Mouse (Mus musculus) cerebellum, adult 11 months (tissue): ENCODE data around the gene Tgtp1.
"Not testable (repeated sequence)": the region's sequence is repeated elsewhere in the genome, so short reads cannot be mapped to it uniquely, and the experiment has no call there.

Experiments
- DNase-seq: peaks from one replicate; pipeline ENCODE4 v3.0.0; 2022

The Tgtp1 gene

DNA sequence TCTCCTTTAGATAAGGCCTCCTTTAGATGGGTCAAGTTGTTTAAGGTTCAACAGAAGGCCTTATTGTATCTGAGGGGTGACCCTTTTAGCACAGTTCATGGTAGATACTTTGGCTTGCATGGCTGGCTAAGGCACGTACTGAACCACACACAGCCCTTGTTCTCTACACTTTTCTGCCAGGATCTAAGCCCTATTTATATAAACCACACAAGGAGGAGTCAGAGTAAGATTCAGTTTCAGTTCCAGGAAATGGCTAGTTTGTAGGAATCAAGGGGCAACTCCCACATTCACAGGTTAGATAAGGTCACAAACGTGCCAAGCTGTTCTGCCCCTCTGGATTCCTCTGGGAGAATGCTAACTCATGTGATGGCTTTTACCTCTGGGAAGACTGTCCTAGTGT is at the start of gene Tgtp1:
Tgtp1 (minus strand) TSS at position 155 of the 400 bp plus-strand sequence.
- DNase-seq, result not testable (repeated sequence)

DNA sequence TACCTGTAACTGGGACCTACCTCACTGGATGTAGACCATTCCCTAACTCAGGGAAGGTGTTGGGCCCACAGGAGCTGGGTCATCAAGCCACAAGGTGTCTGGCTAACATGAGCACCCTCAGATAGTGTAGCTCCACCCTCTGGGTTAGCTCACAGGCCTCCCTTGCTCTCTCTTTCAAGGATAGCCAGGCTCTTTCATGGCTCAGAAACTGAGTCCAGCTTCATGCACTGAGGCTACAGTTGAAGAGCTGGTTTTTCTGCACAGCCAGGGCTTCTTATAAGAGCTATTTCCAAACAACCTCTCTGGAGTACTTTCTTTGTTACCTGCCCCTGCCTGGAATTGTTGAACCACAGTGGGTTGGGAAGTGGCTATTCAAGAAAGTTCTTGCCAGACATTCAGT is 18.1 kb upstream of the Tgtp1 start:
- DNase-seq, result not testable (repeated sequence)

DNA sequence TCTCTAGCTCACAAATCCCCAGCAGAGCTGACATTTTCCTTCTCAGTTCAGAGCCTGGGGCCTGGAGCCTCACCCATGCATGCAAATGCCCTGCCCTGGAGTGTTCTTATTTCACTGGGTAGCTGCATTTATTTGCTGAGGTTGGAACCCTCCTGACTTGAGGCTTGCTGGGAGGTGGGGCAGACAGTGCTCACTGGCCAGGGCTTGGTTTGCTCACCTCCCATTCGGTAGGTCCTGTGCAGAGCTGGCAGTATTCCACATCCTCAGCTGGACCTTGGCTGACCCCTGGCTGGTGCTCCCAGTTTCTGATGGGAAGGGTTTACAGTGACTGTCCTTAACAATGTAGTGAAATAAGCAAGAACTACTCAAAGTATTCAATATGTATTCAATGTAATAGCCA is 12.8 kb upstream of the Tgtp1 start:
- DNase-seq, result not testable (repeated sequence)

DNA sequence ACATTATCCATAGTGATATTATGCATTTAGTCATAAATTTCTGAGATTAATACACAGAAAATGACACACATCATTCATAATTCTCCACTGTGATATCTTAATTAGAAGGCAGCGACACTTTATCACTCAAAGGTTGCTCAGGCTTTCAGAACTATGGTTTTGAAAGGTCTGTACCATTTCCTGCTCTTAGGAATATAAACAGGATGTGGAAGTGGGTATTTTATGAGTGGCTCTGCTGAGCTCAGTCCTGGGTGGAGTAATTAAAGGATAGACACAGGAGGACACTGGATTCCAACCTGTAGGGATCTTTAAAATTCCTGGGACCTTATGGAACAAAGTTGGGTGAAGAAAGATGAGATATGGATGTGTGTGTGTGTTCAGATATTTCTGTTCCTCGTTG is 12.3 kb upstream of the Tgtp1 start:
- DNase-seq, result not testable (repeated sequence)

DNA sequence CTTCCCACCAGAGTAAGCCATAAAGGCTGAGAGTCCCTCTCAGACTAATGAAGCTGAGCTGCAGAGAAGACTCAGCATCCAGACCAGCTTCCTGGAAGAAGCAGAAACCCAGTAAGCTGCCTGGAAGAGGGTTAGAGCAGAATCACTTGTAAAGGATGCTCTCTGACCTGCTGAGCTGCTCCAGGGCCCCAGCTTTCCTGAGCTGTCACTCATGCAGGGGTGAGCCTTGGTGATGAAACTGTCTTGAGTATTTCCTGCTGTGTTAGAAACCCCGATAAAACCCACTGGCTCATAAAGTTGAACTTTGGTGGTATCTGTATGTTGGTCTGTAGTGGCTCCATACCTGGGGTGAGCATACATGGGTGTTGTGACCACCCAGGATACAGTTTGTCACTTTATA is 6.4 kb upstream of the Tgtp1 start:
- DNase-seq, result not testable (repeated sequence)

DNA sequence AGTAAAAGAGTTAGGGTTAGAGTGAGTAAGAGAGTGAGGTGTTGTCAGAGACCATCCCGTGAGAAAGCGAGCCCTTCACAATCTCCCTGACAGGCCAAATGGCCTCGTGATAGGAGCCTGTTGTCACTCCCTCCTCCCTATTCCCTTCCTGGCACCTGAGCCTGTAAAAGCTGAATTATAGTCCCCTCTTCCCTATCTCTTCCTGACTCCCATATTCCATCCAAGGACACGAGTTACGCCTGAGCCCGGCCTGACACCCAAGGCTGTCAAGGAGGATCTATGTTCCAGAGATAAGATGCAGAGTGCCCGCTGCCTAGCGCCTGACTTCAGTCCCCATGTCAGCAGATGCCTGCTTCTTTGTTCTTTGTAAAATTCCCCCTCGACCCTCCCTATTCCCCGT is 676 bp downstream of the Tgtp1 start:
- not testable (repeated sequence) for DNase-seq

DNA sequence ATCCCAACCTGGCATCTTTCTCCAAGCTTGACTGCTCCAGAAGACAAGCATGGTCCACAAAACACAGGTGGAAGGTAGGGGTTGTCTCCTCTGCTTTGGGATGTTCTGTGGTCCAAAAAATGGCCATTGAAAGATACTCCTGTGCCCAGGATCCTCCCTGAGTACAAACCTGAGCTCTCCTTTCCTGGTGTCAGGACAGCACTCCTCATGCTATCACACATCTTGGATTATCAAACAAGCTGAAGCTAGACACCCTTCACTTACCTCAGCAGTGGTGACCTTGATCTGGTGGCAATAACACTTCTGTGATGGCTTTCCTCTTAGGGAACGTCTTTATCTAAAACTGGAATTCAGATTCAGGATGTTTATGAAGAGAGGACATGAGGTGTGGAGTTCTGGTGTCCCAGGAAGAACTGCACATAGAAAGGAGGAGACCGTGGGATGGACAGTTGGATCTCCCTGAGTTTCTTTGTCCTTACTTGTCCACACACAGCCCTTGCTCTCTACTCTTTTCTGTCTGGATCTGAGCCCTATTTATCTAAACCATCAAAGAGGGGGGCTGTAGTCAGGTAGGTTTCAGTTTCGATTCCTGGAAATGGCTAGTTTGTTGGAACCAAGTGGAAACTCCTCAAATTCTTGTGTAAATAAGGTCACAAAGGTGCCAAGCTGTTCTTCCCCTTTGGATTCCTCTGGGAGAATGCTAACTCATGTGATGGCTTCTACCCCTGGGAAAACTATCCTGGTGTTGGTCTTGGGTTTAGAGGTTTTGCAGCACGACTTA is 2.0 kb downstream of the Tgtp1 start, which contains the start of gene Gm12185:
Gm12185 (minus strand) TSS at position 487 of the 781 bp plus-strand sequence.
- not testable (repeated sequence) for DNase-seq

DNA sequence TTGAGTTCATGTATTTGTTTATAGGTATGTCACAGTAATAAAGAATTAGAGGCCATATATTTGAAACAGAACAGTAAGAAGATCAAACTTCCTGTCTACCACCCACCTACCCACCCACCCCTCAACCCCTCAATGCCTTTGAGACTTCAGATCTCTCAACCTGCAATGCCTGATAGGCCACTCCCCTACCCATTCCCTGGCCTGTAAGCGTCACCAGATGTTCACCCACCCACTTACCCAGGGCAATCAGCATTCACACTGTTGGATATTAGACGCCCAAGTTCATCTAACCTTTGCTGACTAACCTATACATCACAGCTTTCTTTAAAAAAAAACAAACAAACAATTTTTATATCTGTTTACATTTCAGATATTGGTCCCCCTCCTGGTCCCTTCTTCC is 4.0 kb downstream of the Tgtp1 start:
- DNase-seq, result not testable (repeated sequence)

DNA sequence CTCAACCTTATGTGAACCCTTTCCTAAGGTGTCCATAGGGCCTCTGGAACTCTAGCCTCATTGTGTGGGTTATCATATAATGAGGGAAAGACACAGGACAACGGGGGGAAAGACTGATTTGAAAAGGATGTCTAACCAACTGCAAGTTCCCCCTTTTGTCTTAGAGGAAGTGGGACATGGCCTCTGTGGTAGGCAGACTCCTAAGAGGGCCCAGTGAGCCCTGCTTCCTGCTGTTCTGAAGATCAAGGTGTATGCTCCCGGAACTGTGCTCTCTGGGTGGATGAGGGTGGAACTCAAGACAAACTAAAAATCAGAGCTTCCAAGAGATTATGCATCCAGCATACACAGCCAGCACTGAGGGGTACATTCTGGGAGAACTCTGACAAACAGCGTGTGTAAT is 5.8 kb downstream of the Tgtp1 start:
- DNase-seq, result not testable (repeated sequence)

DNA sequence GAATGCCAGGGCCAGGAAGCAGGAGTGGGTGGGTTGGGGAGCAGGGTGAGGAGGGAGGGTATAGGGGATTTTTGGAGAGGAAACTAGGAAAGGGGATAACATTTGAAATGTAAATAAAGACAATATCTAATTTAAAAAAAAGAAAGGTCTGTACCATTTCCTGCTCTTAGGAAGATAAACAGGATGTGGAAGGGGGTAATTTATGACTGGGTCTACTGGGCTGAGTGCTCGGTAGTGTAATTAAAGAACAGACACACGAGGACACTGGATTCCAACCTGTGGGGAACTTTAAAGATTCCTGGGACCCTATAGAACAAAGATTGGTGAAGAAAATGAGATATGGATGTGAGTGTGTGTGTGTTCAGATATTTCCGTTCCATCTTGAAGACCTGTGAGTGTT is 11.1 kb downstream of the Tgtp1 start:
- DNase-seq, result not testable (repeated sequence)

DNA sequence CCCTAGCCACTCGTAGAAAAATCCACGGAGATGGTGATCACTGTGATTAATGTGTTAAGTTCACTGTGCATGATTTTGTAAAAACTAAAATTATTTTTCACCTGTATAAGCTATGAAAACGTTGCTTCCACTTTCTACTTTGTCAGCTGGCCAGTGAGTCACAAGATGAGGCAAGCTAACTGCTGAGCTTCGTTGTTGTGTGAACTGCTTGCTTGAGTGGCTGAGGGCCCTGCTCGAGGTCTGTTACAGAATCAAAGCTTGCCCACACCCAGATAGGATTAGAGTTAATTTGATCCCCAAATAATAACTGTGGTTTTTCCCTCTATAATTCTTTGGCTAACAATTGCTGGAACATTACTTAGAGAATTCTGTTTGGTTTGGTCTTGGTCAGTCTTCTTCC is 13.9 kb downstream of the Tgtp1 start:
- DNase-seq, result not testable (repeated sequence)

DNA sequence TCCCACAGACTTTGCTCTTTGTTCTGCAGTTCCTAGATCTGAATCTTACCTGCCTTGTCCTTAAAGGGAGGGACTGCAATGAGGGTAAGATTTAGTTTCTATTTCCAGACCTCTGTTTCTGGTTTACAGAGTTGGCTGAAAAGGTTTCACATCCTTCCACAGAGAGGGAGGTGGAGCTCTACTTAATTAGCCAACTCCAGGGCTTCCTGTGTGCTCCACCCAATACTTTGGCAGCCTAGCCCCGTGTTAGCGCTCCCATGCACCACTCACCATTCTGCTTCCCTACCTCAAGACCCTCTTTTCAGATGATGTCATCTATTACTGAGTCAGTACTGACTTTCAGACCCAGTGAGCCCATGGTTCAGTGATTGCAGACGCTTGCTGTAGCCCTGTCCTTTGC is 14.7 kb downstream of the Tgtp1 start, which contains the start of gene 9930111J21Rik1:
9930111J21Rik1 (minus strand) TSS at position 148 of the 400 bp plus-strand sequence.
- DNase-seq, result not testable (repeated sequence)

DNA sequence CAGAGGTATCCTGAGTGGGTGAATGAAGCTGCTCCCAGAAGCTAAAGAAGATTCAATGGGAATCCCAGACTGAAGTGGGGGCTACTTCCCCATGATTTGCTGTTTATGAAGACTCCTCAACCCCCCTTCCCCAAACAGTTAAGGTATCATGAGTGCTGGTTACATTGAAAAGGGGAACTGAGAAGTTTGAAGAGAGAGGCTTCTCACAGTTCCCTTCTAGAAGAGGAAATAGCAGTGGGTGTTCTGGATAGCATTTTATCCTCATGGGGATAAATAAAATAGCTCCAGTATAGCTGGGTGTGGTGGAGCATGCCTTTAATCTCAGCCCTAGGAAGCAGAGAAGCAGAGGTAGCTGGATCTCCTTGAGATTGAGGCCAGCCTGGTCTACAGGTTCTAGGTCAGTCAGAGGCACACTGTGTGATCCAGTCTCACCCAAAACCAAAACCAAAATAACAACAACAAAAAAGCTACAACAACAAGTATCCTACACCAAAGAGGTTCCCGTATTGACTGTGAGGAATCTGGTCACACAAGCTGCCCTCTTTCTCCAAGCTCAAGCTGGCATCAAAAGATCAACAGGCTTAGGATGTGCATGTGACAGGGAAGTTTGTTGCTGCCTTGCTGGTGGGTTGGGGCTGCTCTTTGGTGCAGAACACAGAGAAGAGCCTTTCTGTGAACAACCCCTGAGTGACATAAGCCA is 15.6 kb downstream of the Tgtp1 start, which contains the start of gene Olfr56:
Olfr56 (plus strand) TSS at position 650 of the 700 bp plus-strand sequence.
- not testable (repeated sequence) for DNase-seq

DNA sequence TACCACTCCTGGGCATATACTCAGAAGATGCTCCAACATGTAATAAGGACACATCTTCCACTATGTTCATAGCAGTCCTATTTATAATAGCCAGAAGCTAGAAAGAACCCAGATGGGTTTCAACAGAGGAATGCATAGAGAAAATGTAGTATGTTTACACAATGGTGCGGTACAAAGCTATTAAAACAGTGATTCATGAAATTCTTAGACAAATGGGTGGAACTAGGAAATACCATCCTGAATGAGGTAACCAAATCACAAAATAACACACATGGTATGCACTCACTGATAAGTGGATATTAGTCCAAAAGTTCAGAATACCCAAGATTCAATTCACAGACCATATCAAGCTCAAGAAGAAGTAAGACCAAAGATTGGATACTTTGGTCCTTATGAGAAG is 19.3 kb downstream of the Tgtp1 start:
- not testable (repeated sequence) for DNase-seq

DNA sequence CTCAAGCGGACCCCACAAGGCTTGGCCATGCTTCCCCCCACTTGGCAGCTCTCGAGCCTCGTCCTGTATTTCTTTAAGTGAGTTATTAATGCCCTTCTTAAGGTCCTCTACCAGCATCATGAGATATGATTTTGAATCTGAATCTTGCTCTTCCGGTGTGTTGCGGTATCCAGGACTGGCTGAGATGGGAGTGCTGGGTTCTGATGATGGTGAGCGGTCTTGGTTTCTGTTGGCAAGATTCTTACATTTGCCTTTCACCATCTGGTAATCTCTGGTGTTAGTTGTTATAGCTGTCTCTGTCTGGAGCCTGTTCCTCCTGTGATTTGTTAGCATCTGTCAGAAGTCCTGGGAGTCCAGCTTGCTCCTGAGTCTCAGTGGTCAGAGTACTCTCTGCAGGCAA is 47.9 kb downstream of the Tgtp1 start, which contains the start of gene Psme2b:
Psme2b (minus strand) TSS at position 101 of the 400 bp plus-strand sequence.
- DNase-seq, result not testable (repeated sequence)

DNA sequence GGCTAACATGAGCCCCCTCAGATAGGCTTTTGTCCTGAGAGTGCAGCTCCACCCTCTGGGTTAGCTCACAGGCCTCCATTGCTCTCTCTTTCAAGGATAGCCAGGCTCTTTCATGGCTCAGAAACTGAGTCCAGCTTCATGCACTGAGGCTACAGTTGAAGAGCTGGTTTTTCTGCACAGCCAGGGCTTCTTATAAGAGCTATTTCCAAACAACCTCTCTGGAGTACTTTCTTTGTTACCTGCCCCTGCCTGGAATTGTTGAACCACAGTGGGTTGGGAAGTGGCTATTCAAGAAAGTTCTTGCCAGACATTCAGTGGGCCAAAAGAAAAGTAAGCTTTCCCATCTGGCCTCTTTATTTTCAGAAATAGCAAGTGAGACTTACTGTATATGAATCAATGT is 54.7 kb downstream of the Tgtp1 start:
- not testable (repeated sequence) for DNase-seq
